Mouse (Mus musculus): Measurements from ENCODE around the gene 1700102P08Rik.

DNA sequence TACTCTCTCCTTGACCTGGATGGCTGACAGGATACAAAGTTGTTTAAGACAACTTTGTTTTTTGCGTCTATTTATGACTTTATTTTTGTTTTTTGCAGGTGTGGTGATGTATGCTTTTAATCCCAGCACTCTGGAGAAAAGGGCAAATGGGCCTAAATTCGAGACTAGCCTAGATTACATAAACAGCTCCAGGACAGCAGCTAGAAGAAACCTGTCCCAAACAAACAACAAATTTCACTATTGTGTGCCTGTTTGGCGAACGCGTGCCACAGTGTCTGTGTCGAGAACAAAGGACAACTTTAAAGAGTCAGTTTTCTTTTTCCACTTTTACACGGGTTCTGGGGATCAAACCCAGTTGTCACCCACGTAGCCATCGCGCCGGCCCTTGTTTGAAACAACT, 45.6 kb upstream of the 1700102P08Rik start:
- TF ChIP-seq KAT2A (IDR thresholded peaks at IDR 0.05; ENCODE audit: insufficient replicate concordance, low read length) (no peak), ZMIZ1 (IDR thresholded peaks at IDR 0.05; ENCODE audit: low read depth, low read length) (no peak), CTCF (conservative IDR thresholded peaks at IDR 0.05 in 1 of 2, IDR thresholded peaks at IDR 0.05 in 1 of 2; ENCODE audit: low read depth in 2 of 2, low read length in 2 of 2) (no peak), ZKSCAN1 (IDR thresholded peaks at IDR 0.05; ENCODE audit: borderline replicate concordance, low read depth, low read length) (no peak), JUND (conservative IDR thresholded peaks at IDR 0.05; ENCODE audit: low read depth, low read length) (no peak), ZC3H11A (IDR thresholded peaks at IDR 0.05; ENCODE audit: low read depth, low read length) (no peak), MAX (IDR thresholded peaks at IDR 0.05; ENCODE audit: low read length) (peak; percentile 47; the same call in 1 of the 2 replicates)
